Mouse (Mus musculus) liver (tissue): ENCODE measurements at regions not wholly inside any gene's neighbourhood (a gene's known extent, or its start where the extent isn't known, plus 50 kb on each side); places are given as distances from the start of the nearest gene placed in this dataset.

Experiments used
- DNase-seq: peaks from one replicate; pipeline ENCODE4 v3.0.0-alpha.2; 2020; ENCODE audit warnings: mixed read lengths

DNA sequence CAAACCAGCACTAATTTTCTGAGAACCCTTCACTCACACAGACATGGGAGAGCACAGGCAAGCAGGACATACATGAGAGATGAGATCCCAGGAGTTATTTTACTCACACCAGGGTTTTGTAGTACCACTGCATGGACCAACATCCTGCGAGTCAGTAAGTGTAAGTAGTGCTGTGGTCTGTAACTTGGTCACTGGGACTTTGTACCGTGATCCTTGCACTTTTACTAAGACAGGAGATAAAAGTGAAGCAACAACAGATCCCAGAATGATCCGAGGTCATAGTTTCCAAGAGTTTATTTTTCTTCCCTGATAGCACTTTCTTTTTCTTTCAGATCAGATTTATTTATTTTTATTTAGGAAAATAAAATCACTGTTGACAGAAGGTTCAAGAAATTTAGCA lies 54.1 kb upstream of the Mtap start:
- DNase-seq, result no peak

DNA sequence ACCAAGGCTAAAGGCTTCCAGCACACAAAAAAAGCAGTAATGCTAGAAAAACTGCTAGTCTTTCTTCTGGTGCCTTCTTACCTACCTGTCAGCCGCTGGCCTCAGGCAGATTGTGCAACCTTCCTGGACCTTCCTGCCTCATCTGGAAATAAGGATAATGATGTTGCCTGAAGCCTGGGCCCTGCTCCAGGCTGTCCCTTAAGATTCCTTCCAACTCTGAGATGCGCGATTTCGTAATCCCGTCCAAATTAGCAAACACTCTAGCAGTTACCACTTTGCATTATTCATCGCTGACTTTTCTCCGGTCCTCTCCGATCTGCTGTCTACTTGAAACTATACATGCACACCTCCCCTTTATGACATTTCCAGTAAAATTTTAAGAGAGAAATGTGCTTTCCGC lies 58.4 kb upstream of the Mtap start:
- DNase-seq, result no peak

DNA sequence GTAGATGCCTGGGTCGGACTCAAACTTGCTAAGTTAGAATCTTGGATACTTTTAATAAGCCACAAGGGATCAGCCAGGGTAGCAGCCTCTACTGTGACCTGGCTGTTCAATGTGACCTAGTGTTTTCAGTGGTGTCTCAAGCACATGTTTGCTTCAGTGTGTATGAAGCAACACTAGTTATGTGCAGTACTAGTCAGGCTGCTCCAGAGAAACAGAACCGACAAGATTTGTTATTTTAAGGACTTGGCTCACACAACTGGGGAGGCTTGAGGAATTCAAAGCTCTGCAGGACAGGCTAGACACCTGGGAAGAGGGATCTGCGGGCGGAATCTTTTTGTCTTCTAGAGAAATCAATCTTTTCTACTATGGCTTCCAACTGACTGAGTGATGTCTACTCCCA lies 62.2 kb upstream of the Mtap start:
- no peak for DNase-seq

DNA sequence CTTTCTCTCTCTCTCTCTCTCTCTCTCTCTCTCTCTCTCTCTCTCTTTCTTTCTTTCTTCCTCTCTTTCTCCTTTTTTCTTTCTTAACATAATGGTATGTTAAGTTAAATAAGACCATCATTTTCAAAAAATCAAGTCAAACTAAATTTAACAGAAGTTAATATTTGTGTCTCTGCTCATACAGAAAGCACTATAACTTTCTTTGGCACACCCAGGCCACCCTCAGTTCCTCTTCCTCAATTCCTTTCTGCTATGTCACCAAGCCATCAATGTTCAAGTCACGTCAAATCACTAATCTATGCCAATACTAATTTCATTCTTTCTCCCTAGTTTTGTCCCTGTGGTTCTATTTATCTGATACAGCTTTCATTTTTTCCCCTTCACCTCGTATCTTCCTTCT lies 66.5 kb upstream of the Mtap start:
- DNase-seq, result no peak

DNA sequence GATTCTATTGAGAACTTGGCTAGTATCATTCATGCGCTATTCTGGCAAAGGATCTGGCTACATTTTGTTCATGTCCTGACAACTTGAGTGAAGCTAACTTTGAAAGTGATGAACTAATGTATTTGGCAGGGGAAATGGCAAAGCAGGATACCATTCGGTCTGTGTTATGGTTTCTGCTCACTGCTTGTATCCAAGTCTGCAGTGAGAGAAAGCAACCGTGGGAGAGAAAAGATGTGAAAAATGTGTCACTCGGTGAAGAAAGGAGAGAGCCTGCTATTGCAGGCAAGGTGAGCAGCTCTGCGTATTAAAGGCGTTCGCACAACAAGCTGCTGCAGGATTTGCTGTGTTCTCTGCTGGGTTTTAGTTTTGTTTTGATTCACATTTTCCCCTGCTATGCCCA lies 72.5 kb upstream of the Mtap start:
- DNase-seq, result no peak

DNA sequence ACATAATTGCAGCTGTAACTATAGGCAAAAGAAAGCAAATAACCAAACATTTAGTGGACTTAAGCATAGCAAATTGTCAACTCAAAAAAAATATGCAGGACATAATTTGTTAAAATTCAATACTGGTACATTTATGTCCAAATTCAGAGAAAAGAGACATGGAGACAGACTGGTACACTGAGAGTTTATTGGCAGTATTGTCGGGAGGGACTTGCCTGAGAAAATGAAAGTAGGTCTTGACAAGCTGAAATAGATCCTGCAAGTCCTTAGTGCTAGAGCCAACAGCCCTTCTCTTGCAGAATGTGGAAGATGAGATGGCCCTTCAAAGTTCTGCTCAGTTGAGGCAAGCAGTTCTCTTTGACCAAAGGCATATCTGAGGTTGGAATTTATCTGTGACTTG lies 74.5 kb upstream of the Mtap start:
- DNase-seq, result no peak

DNA sequence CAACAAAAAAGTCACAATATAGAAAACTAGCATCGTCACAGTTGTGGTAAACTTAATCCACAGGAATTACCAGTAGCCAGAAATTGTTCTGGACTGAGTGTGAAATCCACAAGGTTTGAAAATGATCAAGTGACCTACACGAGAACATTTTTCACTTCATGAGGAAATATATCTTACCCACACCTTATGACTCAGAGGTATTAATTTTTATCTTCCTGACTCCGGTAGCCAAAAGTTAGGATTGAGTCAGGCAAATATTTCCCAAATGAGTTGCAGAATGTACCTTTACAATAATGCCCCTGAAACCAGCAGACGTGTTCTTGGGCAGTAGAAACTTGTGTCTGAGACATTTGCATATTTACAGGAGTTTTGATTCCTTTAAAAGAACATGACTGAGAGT lies 75.3 kb upstream of the Mtap start:
- no peak for DNase-seq

DNA sequence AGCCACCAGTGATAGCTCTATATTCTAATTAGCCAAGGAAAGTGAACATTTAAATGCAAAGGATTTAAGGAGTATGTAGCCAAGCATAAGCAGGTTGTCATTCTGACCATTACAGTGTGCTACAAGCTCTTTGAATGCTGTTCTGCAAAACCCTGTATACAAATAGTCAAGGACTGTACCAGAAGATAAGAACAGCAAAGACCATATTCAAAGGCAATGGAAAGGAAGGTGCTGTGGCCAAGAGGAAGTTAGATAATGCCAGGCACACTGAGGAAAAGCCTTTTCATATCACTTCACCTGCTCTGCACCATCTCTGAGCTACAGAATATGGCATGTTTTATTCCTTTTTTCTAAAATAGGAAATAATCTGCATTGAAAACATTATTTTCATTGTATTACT lies 79.3 kb upstream of the Mtap start:
- no peak for DNase-seq

DNA sequence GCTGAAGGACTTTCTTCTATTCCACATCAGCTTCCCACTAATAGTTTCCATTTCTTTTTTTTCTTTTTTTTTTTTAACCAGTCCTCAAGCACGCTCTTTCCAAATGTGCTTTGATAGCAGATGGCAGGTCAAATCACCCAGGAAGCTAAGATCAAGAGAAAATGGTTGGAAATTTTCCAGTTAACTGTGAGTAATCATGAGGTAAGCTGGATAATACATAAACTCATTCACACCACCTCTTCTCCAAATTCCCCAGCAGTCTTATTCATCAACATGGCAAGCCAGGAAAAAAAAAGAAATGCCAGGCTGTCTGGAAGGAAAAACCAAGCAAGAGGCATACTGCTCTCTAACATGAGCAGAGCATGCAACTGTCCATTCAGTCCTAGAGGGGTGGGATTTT lies 79.8 kb upstream of the Mtap start:
- DNase-seq, result no peak

DNA sequence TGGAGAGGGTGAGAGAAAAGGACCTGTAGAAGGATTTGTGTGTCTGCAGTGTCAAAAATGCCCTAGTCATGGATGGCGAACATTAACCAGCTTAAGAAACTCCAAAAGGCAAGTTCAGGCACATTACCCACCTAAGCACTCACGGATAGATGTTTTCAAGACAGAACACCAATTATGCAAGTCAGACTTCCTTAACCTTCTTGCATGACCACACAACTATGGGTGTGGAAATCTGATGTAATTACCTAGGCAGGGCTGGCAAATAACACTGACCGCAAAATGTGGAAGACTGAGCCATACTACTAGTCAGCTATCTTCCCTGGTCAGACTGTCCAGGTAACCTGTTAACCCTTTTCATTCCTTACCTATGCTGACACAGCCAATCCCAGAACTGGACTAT lies 81.0 kb upstream of the Mtap start:
- DNase-seq, result no peak

DNA sequence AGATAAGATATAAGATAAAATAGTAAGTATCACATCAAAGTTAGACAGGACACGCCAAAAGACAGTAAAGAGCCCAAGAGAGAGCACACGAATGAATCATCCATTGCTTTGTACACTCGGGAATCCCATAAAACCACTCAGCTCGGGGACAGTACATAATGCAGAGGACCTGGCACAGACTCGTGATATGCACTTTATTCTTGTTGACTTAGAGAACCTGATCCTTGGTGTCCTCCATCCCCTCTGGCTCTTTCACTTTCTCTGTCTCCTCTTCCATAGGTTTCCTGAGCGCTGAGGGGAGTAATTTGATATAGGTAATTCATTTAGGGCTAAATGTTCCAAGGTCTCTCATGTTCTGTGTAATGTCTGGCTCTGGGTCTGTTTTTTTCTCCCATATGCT lies 83.3 kb upstream of the Mtap start:
- no peak for DNase-seq

DNA sequence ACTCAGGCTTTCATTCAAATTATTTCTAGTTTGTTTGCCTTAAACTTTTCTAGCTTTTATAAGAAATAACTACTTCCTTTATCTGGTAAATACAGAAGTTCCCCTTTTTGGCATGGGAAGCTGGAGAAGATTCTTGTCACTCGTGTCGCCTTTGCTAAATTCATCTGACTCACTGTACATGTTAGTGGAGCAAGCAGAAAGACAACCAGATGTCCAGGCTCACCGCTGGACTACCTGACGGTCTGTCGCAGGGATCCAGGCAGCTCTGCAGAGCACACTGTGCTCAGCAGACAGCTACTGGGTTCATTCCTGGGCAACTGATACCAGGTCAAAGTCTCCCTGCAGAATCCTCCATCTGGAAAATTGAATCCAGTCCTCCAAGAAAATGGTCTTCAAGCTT lies 85.0 kb upstream of the Mtap start:
- no peak for DNase-seq

DNA sequence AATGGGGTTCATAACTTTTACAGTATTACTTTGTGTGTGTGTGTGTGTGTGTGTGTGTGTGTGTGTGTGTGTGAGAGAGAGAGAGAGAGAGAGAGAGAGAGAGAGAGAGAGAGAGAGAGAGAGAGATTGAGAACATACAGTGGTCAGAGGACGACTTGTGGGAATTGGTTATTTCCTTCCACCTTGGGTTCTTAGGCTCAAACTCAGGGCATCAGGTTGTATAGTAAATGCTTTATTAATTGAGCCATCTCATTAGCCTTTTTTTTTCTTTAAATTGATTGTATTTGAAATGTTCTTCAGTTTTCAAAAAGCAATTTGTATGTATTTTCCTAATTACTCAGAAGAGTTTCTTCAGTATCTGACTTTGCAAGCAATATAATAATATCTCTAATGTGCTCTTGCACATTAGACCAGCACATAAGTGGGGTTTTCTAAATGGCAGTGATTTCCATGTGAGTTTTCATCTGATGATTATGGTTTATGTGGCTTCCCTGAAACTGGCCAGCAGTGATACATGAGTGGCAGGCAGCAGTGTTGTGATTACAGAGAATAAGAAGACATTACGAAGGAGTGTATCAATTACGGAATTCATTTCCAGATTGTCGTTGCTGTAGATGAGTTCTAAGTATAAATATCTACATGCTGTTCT lies 86.2 kb upstream of the Mtap start:
- no peak for DNase-seq

DNA sequence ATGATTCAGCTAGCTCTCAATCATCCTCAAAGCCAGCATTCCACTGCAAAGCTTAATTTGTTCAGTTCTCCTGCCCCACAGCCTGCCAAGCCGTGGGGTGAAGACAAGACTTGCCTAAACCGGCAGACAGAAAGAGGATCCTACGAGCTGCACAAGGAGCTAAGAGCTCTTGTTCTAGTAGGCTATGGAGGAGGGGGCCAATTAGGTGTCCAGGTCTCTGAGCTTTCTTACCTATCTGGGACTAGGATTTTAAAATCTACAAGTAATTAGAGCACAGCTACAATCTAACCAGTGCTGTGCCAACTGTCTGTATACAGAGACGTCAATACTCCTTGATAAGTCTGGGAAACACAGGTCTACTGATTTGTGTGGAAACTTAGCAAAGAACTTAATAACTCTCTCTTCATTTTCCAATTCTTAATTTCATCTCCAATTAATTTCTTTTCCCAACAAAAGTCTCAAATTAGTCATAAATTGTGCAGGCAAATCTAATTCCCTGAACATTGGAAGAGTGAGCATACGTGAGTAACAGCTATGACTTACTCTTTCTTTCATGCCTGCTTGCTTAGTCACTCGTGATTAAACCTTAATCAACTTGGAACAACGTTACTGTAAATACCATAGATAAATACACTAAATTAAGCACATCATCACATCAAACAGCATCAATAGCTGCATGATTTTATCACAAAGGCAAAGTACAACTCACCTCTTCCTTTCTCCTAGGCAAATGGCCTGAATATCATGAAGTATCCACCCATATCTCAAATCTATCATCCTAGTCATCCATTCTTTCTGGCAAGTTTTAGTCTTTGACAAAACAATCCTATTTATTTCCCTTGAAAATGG lies 87.1 kb upstream of the Mtap start:
- no peak for DNase-seq

DNA sequence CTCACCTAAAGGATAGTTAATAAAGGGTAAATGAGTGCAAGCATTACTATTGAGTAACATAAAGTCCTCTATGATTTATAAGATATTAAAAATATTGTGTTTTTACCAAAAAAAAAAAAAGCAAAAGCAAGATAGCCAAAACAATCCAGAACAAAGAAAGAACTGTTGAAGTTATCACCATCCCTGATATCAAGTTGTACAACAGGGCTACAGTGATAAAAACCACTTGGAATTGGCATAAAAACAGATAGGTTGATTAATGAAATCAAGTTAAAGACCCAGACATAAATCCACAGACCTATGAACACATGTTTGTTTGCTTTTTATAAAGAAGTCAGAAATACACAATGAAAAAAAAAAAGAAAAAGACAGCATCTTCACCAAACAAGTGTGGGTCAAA lies 92.4 kb upstream of the Mtap start:
- no peak for DNase-seq

DNA sequence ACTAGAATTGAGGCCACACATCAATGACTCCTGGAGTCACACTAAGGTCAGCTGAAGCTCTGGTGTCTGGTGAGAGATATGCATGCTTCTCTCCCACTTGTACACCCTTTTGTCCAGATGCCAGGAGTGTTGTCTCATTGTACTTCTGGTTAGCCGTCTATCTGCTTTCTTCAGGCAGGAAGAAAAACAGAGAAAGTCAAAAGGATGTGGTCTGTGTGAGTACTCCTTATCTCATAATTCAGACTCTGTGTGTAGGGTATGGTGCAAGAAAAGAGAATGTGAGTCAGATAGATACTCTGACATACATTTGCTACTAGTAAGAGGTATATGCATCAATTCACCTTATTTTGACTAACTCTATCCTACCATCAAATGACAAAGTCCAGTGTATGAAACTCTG lies 92.9 kb upstream of the Mtap start:
- DNase-seq, result peak; percentile 13

DNA sequence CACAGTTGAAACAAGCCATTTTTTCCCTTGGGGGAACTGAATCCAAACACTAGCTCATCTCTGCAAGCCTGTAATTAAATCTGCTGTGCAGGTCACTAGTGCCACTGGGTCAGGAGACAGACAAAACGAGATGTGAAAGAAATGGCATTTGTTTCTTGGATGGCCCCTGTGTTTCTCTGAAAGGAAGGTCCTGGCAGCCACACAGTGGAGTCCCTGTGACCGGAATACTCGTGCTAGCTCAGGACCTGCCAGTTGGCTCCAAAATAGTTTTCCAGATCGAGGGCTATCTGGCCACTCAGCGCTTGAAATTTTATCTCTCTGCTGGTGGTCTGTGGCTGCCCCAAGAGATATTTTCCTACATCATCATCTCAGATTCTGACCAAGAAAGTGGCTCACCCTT lies 96.1 kb upstream of the Mtap start:
- DNase-seq, result no peak

DNA sequence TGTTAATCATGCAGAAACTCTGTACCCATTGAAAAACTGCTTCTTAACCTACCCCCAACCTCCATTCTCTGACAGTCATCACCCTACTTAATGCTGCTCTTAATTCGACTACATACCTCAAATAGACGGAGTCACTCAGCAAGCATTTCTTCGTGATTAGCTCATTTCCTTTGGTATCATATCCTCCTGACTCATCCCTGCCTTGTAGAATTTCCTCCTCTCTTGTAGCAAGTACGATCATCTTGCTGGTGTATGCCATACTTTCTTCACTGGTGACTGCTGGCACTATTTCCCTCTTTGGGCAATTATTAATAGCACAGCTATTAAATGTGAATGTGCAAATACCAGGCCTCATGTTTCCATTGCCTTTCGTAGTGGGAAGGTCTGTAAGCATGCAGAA lies 98.0 kb upstream of the Mtap start:
- DNase-seq, result no peak

DNA sequence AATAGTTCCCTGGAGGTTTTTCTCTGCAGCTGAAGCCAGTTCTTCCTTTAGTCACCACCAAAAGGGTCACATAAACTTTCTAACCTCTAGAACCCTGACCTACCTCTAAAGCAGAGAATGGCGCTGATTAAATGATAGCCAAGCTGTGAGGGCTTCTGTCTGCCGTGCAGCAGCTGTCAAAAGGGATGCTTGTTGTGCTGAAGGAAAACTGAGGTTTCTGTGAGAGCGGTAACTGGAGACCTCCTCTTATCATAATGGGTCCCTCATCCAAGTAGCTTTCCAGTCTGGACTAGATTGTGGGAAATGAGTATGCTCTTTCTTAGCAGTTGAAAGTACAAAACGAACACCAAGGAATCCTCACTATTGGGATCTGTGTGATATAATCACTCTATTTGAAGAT lies 98.8 kb upstream of the Mtap start:
- no peak for DNase-seq

DNA sequence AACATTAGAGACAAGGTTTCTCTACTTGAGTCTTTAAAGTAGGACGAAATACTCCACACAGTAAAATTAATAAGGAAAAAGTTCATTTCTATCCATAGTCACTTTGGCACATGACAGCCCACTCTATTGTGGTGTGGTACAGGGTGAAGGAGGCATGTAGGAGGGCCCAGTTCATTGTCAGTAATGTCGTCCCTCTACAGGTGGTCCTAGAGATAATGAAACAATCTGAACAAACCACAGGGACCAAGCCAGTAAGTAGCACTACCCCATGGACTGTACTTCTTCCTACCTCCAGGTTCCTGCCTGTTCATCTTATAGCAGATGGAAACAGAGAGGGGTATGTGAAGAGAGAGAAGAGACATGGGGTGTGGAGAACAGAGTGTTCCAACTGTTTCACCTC lies 102.1 kb upstream of the Mtap start:
- DNase-seq, result no peak

DNA sequence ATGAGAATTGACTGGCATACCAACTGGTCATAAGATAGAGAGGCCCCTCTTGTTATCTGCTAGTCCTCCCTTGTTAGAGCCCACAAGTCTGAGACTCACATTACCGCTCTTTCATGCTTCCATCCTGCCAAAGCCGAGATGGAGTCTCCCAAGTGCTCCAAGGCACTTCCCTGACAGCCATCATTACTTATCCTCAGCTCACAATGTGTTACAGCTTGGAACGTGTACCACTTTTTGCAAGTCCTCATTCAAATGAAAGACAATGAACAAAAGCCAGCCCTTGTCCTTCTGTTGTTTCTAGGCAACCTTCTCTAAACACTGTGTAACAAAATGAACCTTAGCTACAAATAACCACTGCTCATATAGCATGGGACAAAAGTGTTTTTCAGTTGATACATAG lies 102.6 kb upstream of the Mtap start:
- no peak for DNase-seq

DNA sequence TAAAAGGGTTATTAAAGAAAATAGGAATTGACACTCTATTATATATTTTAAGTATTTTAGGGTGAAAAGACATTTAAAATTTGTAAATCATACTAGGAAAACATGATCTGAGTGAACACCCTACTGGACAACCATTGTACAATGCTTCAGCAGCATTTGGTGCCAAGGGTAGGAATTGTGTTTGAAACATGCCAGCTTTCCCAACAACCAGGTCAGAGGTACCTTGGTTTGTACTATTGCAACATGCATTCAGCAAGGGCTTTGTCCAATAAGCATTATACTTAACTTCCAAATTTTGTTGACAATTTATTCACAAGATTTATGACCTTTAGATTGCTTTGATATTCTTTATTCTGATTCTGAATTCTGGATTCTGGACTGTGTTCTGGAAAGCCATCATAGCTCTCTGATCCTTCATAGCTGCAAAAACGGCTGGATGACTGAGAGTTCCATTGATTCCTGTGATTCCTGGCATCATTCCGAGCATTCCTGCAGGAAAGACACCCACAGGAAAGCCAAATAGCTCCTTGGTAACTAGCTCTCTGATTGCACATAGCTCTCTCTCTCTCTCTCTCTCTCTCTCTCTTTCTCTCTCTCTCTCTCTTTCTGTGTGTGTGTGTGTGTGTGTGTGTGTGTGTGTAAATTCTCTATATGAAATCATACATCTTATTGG lies 124.1 kb upstream of the Mtap start:
- DNase-seq, result no peak

DNA sequence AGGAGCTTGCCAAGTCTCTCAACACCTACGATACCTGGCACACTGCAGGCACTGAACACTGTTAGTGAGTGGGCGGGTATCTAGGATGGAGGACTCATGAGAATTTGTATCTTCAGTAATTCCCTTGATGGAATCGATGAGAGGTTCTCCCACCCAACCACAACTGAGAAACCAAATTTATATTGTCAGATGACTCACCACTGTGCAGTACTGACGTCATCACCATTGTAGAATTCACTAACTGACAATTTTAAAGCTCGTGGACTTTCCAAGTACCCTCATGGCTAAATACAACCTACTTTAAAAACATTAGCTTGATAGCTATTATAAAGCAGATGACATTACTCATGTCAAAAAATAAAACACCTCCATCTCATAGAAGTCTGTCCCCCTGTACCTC lies 128.4 kb upstream of the Mtap start:
- DNase-seq, result no peak

DNA sequence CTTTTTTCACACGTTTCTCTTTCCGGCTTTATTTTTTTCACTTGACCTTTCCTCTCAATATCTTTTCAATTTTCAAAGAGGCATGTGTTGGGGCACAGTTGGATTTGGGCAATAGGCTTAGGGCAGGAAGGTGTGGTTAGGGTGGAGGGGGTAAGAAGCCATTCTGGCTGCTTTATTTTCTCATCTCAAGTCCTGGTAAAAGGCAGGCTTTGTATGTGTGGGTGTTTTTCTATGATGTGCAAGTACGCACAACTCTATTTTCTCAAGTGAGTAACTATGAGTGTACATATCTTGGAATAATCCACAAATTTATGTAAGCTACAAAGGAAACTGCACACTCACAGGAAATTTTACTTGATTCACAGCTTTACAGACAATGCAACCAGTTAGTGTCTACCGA lies 121.5 kb upstream of the Ifne start:
- DNase-seq, result no peak
